Mouse (Mus musculus): ENCODE results near the gene Ifitm5.

Ifitm5 gene

GRCm38 (mm10) chr7:140961416-140961815 lies 11.3 kb upstream of the Ifitm5 start:
- no peak for DNase-seq (ENCODE audit: low spot score in 2 of 2)

- no peak for DNase-seq (ENCODE audit: low spot score in 2 of 2)
These were observed 9.9 kb upstream of the Ifitm5 start for GRCm38 (mm10) chr7:140960026-140960425.

- DNase-seq (ENCODE audit: low spot score in 2 of 2) = peak; percentile 27 to 43
These were observed 9.2 kb upstream of the Ifitm5 start for GRCm38 (mm10) chr7:140959181-140959901.

DNA sequence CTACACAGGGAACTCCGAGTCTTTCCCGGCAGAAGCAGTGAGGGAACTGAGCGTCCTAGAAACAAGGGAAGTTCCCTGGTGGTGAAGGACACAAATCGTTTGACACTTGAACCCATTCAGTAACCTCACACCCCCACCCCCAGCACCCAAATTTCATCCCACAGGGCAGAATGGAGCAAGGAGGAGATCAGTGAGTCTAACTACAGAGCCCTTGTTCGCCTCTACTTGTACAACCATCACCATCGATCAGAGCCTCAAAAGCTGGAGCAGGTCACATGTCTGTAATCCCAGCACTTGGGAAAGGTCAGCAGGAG lies 6.4 kb upstream of the Ifitm5 start:
- no peak for DNase-seq (ENCODE audit: low spot score in 2 of 2)

DNA sequence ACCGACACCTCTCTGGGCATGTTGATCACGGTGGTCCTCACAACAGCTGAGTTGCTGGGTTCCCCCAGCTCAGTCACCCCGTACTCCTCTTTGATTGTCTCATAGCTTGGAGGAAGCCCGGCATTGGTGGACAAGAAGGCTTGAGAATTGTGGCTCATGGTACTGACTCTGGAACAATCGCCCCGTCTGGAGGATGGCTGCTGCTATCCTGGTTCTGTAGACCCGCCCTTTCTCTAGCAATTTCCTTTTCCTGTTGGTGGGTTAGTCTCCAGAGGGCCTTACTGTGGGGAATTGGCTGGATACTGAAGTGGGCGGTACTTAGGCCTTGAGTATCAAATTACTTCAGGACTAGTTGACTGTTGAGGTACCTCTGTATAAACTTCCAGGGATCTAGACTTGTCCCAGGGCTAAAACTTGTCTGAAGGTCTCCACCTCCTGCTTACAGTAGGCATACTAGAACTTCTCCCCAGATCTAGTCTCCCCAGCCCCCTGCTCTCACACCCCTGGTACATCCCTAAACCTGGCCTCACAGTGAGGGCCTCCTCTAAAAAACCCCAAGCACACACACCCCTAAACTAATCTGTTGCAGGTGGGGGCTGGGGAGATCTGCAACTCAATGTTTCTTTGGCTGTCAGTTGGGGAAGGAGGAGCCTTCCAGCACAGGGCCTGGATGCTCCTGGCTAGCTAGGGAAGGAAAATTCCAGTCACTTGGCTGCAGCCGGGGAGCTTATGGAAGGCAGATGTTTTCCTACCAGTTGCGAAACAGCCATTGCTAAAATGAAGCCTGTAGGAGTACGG lies 5.9 kb upstream of the Ifitm5 start, which contains the start of the genes Gm45717 and Ifitm2:
Gm45717 (minus strand) TSS at position 180 of the 798 bp plus-strand sequence.
Ifitm2 (minus strand) TSS at position 230 of the 798 bp plus-strand sequence.
- peak; percentile 35 to 47 for DNase-seq (ENCODE audit: low spot score in 2 of 2)

DNA sequence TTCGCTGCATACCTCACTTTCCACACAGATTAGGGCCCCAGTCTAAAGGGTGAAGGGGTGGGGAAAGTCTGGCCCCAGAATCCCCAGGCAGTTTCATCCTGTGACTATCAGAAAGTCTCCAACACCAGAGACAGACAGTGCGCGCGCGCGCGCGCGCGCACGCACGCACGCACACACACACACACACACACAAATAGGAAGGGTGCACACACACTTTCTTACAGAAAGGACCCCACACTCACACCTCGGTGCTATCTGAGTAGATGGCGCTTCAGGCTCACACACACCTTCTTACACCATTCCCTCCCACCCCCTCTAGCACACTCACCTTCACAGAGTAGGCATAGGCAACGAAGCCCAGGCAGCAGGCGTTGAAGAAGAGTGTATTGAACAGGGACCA lies 5.3 kb upstream of the Ifitm5 start:
- DNase-seq (ENCODE audit: low spot score in 2 of 2) = no peak

GRCm38 (mm10) chr7:140954733-140955071 lies 4.6 kb upstream of the Ifitm5 start:
- no peak for DNase-seq (ENCODE audit: low spot score in 2 of 2)

DNA sequence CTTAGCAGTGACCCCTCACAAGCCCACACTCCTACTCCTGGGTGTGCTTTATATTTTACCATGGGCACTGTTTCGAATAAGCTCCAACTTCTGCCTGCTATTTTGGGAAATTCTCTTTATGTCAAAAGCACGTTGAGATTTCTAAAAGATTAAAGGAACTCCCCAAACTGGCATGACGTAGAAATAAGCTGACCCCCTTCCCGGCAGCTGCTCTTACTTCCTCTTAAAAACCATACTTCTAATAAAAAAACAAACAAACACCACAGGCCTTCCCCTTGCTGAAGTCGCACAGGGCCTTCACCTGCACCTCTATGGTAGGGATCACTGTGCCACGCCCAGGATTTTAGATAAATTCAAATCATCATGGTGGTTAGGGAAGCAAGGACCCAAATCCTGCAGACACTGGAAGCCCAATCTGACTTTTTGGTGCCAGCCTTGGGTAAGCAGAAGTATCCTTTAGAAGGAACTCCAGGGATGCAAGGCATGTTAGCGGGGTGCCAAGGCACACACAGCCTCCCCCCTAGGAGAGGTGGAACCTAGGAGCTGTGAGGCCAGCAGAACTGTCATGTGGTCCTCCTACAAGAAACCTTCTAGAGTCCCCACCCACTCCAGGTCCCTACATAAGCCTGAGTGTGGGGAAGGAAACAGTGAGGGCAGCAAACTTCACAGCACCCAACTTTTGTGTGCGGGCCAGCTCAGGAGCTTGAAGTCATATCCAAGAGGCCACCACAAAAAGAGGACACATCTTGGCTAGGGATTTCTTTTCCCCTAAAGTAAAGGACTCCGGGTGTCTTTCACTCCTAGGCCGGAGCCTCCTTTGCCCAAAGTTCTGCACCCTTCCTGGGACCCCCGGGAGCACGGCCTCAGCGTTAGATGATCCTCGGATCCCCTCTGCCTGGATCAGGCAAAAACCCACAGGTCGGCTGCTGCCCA lies 4.0 kb upstream of the Ifitm5 start:
- no peak for DNase-seq (ENCODE audit: low spot score in 2 of 2)

GRCm38 (mm10) chr7:140953133-140953532 lies 3.0 kb upstream of the Ifitm5 start:
- DNase-seq (ENCODE audit: low spot score in 2 of 2) = no peak

DNA sequence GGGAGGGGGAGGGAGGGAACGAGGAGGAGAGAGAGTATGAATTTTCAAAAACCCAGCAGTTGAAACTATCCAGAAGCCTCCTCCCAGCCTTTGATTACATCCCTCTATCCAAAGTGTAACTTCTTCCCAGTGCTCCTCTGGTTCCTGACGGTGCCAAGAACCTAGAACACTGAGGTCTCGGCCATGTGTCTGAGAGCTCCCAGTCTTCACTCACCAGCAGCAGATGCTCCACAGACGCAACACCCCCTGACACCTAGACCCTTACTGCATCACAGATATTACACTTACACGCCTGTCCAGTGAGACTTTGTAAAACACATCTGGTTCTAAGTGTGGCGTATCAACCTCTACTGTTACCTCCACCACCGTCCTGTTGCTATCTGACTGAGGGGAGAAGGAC lies 2.4 kb upstream of the Ifitm5 start:
- no peak for DNase-seq (ENCODE audit: low spot score in 2 of 2)

GRCm38 (mm10) chr7:140951765-140952164 lies 1.7 kb upstream of the Ifitm5 start:
- no peak for DNase-seq (ENCODE audit: low spot score in 2 of 2)

- no peak for DNase-seq (ENCODE audit: low spot score in 2 of 2)
These were observed 960 bp upstream of the Ifitm5 start for GRCm38 (mm10) chr7:140951051-140951450.

DNA sequence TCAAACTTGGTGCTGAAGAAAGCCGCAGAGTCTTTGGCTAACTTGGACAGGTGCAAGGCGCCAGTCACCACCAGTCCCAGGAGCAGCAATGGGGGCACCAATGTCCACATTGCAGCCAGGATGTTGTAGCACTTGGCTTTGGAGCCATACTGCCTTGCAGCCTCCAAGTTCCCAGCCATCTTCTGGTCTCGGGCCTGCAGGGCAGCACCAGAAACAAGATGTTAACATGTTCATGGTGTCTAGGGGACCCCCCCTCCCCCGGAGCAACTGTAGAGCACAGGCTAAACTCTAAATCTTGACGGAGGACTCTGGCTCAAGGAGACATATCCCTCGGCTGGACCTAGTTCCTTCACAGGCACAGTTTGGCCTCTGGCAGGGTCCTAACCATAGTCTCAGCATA lies 836 bp downstream of the Ifitm5 start:
- DNase-seq (ENCODE audit: low spot score in 2 of 2) = no peak

- no peak for DNase-seq (ENCODE audit: low spot score in 2 of 2)
These were observed 1.9 kb downstream of the Ifitm5 start for GRCm38 (mm10) chr7:140948161-140948560.

- no peak for DNase-seq (ENCODE audit: low spot score in 2 of 2)
These were observed 3.1 kb downstream of the Ifitm5 start for GRCm38 (mm10) chr7:140946980-140947379.

DNA sequence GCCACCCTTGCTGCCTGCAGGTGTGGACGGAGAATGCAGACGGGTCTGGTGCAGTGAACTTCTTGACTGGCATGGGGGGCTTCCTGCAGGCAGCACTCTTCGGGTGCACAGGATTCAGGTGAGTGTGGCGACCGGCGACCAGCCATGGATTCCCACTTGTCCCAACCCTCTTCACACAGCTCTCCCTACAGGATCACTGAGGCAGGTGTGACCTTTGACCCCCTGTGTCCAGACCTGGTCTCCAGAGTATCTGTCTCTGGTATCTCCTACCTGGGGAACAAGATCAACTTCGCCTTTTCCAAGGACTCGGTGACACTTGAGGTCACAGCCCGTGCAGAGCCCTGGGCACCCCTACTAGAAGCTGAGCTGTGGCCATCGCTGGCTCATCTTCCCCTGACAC lies 3.8 kb downstream of the Ifitm5 start:
- DNase-seq (ENCODE audit: low spot score in 2 of 2) = no peak

DNA sequence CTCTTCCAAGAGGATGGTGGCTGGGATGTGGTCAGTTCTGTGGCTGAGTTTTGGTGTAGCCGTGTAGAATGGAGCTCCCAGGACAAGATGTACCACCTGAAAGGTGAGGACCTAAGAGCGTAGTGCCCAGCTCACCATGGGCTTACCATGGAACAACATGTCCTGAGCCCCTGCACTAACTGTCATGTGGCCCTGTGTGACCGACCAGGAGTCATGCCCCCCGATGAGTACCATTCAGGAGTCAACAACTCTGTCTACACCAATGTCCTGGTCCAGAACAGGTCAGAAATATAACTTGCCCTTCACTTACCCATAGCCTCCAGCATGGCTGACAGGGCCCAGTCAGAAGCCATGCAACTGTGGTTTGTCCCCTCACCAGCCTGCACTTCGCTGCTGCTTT lies 4.8 kb downstream of the Ifitm5 start:
- DNase-seq (ENCODE audit: low spot score in 2 of 2) = no peak

- no peak for DNase-seq (ENCODE audit: low spot score in 2 of 2)
These were observed 5.9 kb downstream of the Ifitm5 start for GRCm38 (mm10) chr7:140944236-140944635.

DNA sequence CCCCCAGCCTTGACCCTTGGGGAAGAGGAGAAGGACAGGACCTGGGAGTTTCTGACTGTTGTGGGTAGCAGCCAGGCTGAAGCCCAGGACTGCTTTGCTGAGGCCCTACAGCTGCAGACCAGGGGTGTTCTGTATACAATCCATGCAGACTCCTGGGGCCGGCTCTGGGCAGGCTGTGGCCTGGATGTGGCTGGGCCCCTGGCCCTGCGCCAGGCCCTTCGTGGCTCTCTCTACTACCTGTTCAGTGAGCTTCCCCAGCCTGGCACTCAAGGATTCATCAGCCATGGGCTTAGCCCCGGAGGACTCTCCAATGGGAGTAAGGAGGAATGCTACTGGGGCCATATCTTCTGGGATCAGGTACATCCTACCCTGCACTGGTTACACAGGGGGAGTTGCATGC lies 6.7 kb downstream of the Ifitm5 start:
- DNase-seq (ENCODE audit: low spot score in 2 of 2) = no peak

DNA sequence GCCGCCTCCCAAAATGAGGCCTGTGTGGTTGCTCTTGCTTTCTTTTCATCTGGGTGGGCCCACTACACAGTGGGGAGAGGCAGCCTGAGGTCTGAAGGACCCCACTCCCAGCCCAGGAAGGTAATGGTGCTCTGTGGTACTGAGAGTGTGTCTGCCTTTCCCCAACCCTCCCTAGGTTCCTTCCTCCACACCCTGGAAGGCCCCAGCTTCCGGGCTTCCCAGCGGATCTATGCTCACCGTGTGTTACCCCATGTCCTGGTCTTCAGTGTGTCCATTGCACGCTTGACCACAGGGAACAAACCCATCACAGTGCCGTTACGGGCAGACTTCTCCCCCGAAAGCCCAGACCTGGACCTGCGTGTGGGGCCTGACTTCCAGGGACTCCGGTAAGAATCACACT lies 7.3 kb downstream of the Ifitm5 start:
- DNase-seq (ENCODE audit: low spot score in 2 of 2) = no peak

DNA sequence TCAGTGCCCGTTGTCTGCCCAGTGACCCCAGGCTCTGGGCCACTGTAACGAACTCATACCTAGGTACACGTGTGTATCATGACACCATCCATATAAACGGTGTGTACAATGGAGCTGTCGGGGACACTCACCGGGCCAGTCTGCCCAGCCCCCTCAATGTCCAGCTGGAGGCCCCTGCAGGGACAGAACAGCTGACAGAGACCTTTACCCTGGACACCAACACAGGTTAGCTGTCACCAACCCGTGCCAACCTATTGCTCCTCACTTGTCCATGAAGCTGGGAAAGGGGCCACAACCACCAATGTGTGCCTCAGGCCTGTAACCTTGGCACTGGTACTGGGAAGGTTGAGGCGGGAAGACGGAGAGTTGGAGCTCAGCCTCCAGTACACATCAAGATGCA lies 7.8 kb downstream of the Ifitm5 start:
- no peak for DNase-seq (ENCODE audit: low spot score in 2 of 2)

All from right cerebral cortex, adult 2 months (tissue).